Mouse (Mus musculus): ENCODE measurements at regions not wholly inside any gene's neighbourhood (a gene's known extent, or its start where the extent isn't known, plus 50 kb on each side); places are given as distances from the start of the nearest gene placed in this dataset.

DNA sequence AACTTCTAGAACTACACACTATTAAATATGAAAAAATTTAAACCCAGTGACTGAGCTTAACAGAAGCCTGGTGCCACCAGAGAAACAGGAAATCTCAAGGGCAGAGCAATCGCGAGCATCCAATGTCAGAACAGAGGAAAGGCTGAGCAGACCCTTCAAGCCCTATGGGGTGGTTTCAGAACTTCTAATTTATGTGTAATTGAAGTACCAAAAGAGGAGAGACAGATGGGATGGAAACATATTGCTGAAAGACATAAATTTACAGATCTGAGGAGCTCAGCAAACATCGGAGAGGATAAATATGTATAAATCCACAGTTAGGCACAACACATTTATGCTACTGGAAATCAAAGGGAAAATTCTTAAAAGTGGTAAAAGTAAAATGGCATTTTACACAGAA is 637.6 kb downstream of the Rwdd3 start:
- DNase-seq (ENCODE audit: low spot score), result no peak
- Histone ChIP-seq H3K9me3 (no peaks in the 10 kb centered on the region), H3K27ac (no peak overlapping the region), H3K36me3 (no peaks in the 10 kb centered on the region), H3K4me1 (no peaks in the 10 kb centered on the region), H3K27me3 (ENCODE audit: insufficient read depth, poor library complexity, severe bottlenecking) (no peaks in the 10 kb centered on the region), H3K4me3 (no peak overlapping the region)
- WGBS, result 79% methylated on average over 3 of the region's 3 CpGs

DNA sequence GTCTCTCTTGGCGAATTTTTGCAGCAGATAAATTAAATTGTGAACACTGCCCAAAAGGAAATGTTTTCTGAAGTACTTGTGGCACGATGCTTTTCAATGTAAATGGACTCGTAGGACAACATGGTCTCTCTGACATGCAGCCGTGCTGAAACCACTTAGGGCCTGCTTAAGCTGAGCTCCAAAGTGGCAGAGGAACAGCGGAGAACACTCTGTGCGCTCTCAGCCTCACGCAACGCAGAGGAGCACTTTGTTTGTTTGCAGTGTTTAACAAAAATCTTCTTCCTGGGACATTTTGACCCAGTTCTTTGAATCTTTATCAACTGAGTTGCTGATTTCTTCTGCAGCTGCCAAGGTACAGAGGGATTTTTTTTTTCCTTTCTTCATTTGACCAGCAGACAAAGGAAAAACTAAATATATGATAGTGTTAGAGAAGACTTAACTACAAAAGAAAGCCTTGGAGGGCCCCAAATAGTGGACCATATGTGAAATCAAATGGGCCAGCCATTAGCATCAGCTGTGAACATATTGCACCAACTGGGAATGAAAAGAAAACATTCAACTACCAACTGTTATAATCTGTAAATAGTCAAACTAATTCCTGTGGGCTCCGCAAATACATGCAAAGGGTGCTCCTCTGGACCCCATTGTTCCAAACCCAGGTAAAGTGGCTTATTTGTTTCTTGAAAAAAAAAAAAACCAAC is 639.5 kb downstream of the Rwdd3 start:
- no peak overlapping the region for H3K4me3 ChIP-seq
- H3K9me3 ChIP-seq, result no peaks in the 10 kb centered on the region
- H3K4me1 ChIP-seq, result no peaks in the 10 kb centered on the region
- WGBS, result 71% methylated on average over 9 of the region's 9 CpGs
- no peaks in the 10 kb centered on the region for H3K36me3 ChIP-seq
- no peak overlapping the region for H3K27ac ChIP-seq
- DNase-seq (ENCODE audit: low spot score), result no peak
- H3K27me3 ChIP-seq (ENCODE audit: insufficient read depth, poor library complexity, severe bottlenecking), result no peaks in the 10 kb centered on the region

DNA sequence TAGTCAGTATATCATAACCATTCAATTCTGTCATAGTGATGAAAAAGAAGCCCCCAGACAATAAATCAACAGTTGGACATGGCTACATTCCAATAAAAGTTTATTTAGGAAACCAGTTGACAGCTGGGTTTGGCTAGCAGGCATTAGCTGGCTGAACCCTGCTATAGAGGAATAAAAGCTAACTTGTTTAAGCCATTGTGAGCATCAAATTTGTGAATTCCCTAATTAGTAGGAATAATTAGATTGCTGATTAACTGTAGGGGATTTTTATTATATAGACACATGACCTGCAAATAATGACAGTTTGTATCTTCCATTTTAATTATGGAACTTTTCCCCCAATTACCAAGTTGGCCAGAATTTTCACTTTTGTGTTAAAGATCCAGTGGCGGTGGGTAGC is 659.8 kb downstream of the Rwdd3 start:
- no peak for DNase-seq (ENCODE audit: low spot score)
- no peaks in the 10 kb centered on the region for H3K4me1 ChIP-seq
- no peak overlapping the region for H3K4me3 ChIP-seq
- no peaks in the 10 kb centered on the region for H3K36me3 ChIP-seq
- no peak overlapping the region for H3K27ac ChIP-seq
- 90% methylated on average over 1 of the region's 1 CpGs for WGBS
- H3K9me3 ChIP-seq, result no peaks in the 10 kb centered on the region
- no peaks in the 10 kb centered on the region for H3K27me3 ChIP-seq (ENCODE audit: insufficient read depth, poor library complexity, severe bottlenecking)

DNA sequence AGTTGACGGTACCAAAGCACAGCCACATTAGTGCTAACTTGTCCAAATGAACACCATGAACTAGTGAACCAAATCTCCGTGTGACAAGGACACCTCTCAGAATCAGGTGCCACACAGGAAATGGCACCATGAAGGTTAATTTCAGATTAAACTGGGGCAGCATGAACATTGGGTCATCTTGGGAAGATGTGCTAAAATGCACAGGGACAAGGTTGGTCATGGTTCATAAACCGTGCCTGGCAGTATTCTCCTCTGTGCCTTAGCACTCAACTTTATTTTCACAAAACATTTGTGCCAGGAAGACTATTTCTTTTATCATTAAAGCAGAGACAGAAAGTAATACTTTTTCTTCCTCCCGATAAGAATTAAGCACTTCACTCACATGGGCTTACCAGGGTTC is 672.6 kb downstream of the Rwdd3 start:
- no peak overlapping the region for H3K4me3 ChIP-seq
- no peak overlapping the region for H3K27ac ChIP-seq
- DNase-seq (ENCODE audit: low spot score), result no peak
- WGBS, result 84% methylated on average over 4 of the region's 4 CpGs
- no peaks in the 10 kb centered on the region for H3K36me3 ChIP-seq
- no peaks in the 10 kb centered on the region for H3K27me3 ChIP-seq (ENCODE audit: insufficient read depth, poor library complexity, severe bottlenecking)
- H3K4me1 ChIP-seq, result no peaks in the 10 kb centered on the region
- no peaks in the 10 kb centered on the region for H3K9me3 ChIP-seq

DNA sequence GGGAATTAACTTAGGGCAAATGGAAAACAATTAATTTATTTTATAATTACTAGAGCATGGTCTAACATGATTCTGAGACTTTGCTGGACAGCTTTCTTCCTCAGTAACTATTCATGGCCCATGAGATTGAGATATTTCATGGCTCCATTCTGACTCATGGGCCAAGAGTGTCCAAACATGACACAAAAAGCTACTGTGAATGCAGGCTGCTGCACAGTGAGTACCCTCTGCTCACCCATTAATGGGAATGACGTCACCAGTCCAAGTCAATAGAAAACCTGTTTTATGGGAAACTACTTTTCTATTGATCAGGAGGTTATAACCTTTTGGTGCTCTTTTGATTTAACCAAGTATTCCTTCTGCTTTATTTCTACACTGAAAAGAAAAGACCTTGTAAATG is 693.6 kb downstream of the Rwdd3 start:
- no peaks in the 10 kb centered on the region for H3K36me3 ChIP-seq
- WGBS, result 85% methylated on average over 1 of the region's 1 CpGs
- H3K27me3 ChIP-seq (ENCODE audit: insufficient read depth, poor library complexity, severe bottlenecking), result no peaks in the 10 kb centered on the region
- no peaks in the 10 kb centered on the region for H3K4me1 ChIP-seq
- no peak overlapping the region for H3K4me3 ChIP-seq
- H3K27ac ChIP-seq, result no peak overlapping the region
- DNase-seq (ENCODE audit: low spot score), result no peak
- H3K9me3 ChIP-seq, result no peaks in the 10 kb centered on the region

DNA sequence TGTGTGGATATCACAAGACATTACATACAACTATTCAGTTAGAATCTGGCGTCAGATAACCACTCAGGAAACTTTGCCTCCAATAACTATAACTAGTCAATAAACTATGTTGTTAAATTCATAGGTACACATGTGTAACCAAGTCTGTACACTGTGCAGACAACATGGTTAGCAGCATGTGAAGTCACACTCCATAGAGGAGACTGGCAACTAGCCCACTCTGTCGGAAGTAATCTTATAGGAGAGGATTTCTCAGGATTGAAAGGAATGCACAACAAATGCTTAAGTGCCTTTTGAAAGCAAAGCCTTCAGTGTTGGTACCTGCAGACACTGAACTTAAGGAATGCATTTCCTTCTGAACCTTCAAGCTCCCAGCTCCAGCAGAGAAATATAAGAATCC is 693.0 kb upstream of the Ptbp2 start:
- Histone ChIP-seq H3K36me3 (no peaks in the 10 kb centered on the region), H3K4me3 (no peak overlapping the region), H3K9me3 (no peaks in the 10 kb centered on the region), H3K27ac (no peak overlapping the region), H3K27me3 (ENCODE audit: insufficient read depth, poor library complexity, severe bottlenecking) (no peaks in the 10 kb centered on the region), H3K4me1 (0 out of 2 replicates have a peak, but pooled peaks cover 3% of the 10 kb centered on the region)
- 48% methylated on average over 2 of the region's 2 CpGs for WGBS
- DNase-seq (ENCODE audit: low spot score), result no peak

DNA sequence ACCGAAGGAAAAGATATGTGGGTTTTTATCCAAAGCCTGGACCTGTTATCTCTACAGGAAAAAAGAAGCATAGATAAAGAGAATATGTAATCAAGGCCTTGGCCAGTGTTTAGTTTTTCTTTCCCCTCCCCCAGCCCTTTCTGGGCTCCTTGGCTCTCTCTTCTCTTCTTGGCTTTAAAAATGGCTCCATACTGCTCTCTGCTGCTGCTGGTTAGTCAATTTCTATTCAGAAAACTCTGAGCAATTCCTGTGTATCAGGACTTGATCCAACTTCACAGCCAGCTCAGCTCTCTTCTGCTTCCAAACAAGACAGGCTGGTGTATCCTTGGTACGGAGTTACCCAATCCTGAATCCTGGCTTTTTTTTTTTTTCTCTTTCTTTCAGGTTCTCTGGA is 689.4 kb upstream of the Ptbp2 start:
- H3K4me3 ChIP-seq, result no peak overlapping the region
- DNase-seq (ENCODE audit: low spot score), result no peak
- no peak overlapping the region for H3K27ac ChIP-seq
- WGBS, result 26% methylated on average over 2 of the region's 2 CpGs
- H3K27me3 ChIP-seq (ENCODE audit: insufficient read depth, poor library complexity, severe bottlenecking), result no peaks in the 10 kb centered on the region
- H3K36me3 ChIP-seq, result no peaks in the 10 kb centered on the region
- H3K4me1 ChIP-seq, result 0 out of 2 replicates have a peak, but pooled peaks cover 3% of the 10 kb centered on the region
- H3K9me3 ChIP-seq, result no peaks in the 10 kb centered on the region

DNA sequence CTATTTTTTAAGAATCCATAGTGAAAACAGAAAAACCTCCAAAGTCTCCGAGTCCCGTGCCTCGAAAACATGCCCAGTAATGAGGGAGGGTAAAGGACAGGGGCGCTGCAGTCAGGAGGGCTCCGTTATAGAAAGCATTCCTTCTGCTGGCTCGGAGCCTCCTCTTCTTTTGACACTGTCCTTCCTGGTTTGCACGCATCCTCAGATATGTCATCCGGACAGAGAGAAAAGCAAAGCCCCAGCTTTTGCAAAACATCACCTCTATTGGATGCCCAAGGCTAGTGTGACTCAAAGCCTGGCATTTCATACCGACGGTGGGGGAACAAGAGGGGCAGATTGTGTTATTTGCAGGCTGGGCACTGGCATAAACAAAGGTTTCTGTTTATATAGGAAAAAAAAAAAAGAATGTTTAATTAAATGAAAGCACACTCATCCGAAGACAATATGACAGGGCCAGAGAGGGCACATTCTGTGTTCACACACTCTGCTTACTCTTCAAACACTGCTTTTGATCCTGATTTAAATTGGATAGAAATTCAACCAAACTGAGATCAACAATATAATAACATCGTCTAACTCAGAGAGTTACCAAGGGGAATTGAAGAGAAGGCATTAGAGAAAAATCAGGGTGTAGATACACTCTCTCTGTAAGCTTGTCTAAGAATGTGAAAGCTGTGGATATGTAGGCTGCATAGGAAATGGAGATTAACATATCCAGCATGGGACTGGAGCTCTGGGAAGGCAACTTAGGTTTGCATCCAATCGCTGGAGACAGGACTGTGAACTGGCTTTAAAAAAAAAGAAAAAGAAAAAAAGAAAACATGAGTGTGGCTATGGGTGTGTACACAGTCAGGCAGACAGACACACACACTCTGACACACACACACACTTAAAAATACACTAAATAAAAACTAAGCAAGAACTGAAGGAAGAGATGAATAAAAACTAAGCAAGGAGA is 688.7 kb upstream of the Ptbp2 start:
- H3K4me1 ChIP-seq, result 0 out of 2 replicates have a peak, but pooled peaks cover 3% of the 10 kb centered on the region
- H3K27me3 ChIP-seq (ENCODE audit: insufficient read depth, poor library complexity, severe bottlenecking), result no peaks in the 10 kb centered on the region
- H3K4me3 ChIP-seq, result no peak overlapping the region
- H3K27ac ChIP-seq, result no peak overlapping the region
- 60% methylated on average over 13 of the region's 13 CpGs for WGBS
- H3K36me3 ChIP-seq, result no peaks in the 10 kb centered on the region
- no peaks in the 10 kb centered on the region for H3K9me3 ChIP-seq
- no peak for DNase-seq (ENCODE audit: low spot score)

DNA sequence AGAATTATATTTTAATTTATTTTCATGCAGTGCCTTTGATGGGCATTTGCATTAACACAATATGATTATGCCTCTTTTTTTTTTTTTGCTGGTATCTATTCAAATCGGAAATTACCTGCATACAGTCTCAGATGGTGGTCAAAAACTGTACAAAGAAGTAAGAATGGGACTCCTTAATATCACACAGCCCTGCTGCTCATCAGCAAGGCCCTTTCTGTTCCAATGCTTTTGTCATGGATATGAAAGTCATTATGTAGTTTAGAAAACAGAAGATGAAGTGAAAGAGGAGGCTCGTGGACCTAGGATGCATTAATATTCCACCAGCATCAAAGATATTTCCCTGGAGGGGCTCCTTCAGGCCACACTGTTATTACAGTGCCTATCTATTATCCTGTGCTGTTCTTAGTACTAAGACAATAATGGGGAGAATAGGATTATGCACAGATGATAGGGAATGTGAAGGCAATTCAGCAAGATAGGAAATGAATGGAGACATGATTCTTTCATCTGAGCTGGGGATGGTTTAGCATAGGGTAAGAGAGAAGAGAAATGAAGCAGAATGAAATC is 687.7 kb upstream of the Ptbp2 start:
- WGBS, result 76% methylated on average over 2 of the region's 2 CpGs
- Histone ChIP-seq H3K4me1 (0 out of 2 replicates have a peak, but pooled peaks cover 3% of the 10 kb centered on the region), H3K36me3 (no peaks in the 10 kb centered on the region), H3K27me3 (ENCODE audit: insufficient read depth, poor library complexity, severe bottlenecking) (no peaks in the 10 kb centered on the region), H3K9me3 (no peaks in the 10 kb centered on the region), H3K4me3 (no peak overlapping the region), H3K27ac (no peak overlapping the region)
- DNase-seq (ENCODE audit: low spot score), result no peak

DNA sequence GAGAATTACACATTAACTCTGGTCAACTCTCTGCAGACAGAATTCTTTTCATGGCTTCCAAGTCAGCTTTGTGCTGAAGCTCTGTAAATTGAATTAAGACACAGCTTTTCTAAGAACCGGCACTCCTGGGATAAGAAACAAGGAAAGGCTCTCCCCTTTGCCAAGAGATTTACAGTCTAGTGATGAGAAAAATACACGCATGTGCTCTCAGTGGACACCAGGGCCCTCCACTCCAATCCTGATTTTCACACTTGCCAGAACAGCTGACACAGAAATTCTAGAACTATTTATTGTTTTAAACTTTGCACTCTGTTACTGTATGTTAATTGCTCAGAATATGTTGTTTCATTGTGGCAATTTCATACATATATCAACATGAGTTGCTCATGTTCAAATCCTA is 684.6 kb upstream of the Ptbp2 start:
- H3K36me3 ChIP-seq, result no peaks in the 10 kb centered on the region
- 0 out of 2 replicates have a peak, but pooled peaks cover 3% of the 10 kb centered on the region for H3K4me1 ChIP-seq
- H3K4me3 ChIP-seq, result no peak overlapping the region
- H3K27me3 ChIP-seq (ENCODE audit: insufficient read depth, poor library complexity, severe bottlenecking), result no peaks in the 10 kb centered on the region
- DNase-seq (ENCODE audit: low spot score), result no peak
- 78% methylated on average over 2 of the region's 2 CpGs for WGBS
- no peaks in the 10 kb centered on the region for H3K9me3 ChIP-seq
- H3K27ac ChIP-seq, result no peak overlapping the region

DNA sequence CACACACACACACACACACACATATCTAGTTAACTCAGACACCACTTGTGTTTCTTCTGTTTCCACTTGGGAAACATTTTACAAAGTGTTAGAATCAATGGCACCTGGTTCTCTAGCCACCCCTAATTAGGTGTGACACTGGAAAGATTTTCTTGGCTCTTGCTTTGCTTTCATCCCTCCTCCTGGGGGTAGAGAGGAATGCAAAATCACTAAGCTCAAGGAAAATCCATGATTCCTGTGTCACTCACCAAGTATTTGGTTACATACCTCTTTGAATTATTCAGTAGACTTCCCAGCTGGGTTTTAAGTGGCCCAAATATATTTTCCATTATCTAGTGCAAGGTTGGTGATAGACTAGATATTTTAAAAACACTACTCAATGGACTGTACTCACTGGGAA is 676.5 kb upstream of the Ptbp2 start:
- no peak overlapping the region for H3K27ac ChIP-seq
- no peak overlapping the region for H3K4me3 ChIP-seq
- no peaks in the 10 kb centered on the region for H3K9me3 ChIP-seq
- H3K4me1 ChIP-seq, result no peaks in the 10 kb centered on the region
- DNase-seq (ENCODE audit: low spot score), result no peak
- H3K36me3 ChIP-seq, result no peaks in the 10 kb centered on the region
- no peaks in the 10 kb centered on the region for H3K27me3 ChIP-seq (ENCODE audit: insufficient read depth, poor library complexity, severe bottlenecking)

DNA sequence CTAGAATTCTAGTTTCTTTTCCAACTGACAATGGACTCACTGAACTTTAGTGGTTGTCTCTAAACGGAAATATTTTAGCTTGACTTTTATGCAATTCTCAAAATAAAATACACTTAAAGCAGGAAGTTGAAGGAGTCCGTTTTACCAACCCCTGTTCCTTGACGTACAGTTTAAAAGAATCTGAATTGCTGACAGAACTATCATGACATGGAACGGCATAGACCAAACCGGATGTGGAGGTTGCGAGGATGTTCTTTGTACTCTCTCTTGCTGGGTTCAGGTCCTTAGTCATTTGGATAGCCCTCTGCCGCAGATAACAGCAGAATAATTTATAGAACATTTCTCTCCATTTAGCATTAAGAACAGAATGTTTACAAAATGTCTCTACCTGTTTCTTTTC is 673.6 kb upstream of the Ptbp2 start:
- H3K4me1 ChIP-seq, result no peaks in the 10 kb centered on the region
- no peaks in the 10 kb centered on the region for H3K36me3 ChIP-seq
- WGBS, result 80% methylated on average over 7 of the region's 7 CpGs

DNA sequence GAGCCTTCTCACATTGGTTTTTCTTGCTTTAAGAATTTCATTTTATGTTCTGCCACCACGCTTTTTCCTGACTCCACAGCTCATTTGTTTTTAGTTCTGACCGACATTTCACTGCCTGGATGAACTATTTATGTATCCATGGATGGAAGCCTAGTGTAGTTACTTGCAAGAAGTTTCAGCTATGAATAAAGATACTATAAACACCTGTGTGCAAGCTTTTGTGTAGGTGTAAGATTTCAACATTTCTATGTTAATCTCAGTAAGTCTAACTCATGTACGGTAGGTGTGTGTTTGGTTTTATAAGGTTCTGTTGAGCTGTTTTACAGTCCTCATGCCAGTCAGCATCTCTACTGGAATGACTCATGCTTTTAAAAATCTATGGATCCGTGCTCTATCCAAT is 656.9 kb upstream of the Ptbp2 start:
- WGBS, result 75% methylated on average over 4 of the region's 4 CpGs
- Histone ChIP-seq H3K4me1 (no peaks in the 10 kb centered on the region), H3K27ac (no peak overlapping the region), H3K4me3 (no peak overlapping the region), H3K36me3 (no peaks in the 10 kb centered on the region), H3K9me3 (no peaks in the 10 kb centered on the region), H3K27me3 (ENCODE audit: insufficient read depth, poor library complexity, severe bottlenecking) (no peaks in the 10 kb centered on the region)
- no peak for DNase-seq (ENCODE audit: low spot score)

More for the DNA sequence above, 673.6 kb upstream of the Ptbp2 start:
- no peak for DNase-seq (ENCODE audit: low spot score)
- H3K27me3 ChIP-seq (ENCODE audit: insufficient read depth, poor library complexity, severe bottlenecking), result no peaks in the 10 kb centered on the region
- no peaks in the 10 kb centered on the region for H3K9me3 ChIP-seq
- H3K4me3 ChIP-seq, result no peak overlapping the region
- no peak overlapping the region for H3K27ac ChIP-seq
